Mouse (Mus musculus) lung, postnatal 0 days (tissue): ENCODE data around the gene Dgkq.

Experiments
- CTCF ChIP-seq: IDR thresholded peaks from 2 replicates; pipeline ENCODE4 v1.5.1; 2016; ENCODE audit warnings: antibody characterized with exemption, mild to moderate bottlenecking
- EP300 ChIP-seq: IDR thresholded peaks from 2 replicates; pipeline ENCODE4 v1.6.1; 2016; ENCODE audit warnings: antibody characterized with exemption, mild to moderate bottlenecking, control low read depth

DNA sequence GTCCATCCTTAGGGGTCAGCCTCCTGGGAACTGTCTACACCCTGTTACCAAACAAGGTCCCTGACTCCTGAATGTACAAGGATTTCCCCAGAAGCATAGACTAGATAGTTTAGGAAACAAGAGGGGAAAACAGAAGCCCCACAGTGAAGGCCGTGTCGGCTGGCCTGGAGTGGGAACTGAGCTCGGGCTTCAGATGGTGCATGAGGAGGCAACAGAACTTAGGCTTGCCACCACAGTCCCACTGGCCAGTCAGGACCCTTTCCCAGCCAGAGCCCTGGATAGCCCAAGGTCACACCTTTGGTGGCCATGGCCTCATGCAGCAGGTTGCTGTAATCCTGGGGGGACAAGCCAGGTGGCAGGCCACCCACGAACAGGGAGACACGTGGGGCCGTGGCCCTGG, 16.1 kb downstream of the Dgkq start:
- TF ChIP-seq CTCF (no peak), EP300 (no peak)
